Mouse (Mus musculus) liver, adult 2 months (tissue): Measurements from ENCODE around the gene BC035044. TPM values are rescaled to one million over a fixed set of nuclear protein-coding genes. Genes with fewer than 3 reads are reported as not detected.

Experiments used
- DNase-seq: peaks from one replicate; pipeline ENCODE4 v3.0.0-alpha.2; 2011; ENCODE audit warnings: low read depth, low spot score; ENCODE audit errors: extremely low read depth
- H3K27ac ChIP-seq: fragments of 200-500 bp; replicated peaks from 2 replicates; pipeline ENCODE4 v1.5.1; 2012; ENCODE audit warnings: low read depth, mild to moderate bottlenecking, control low read depth, inconsistent platforms, low read length; ENCODE audit not compliant: insufficient read depth
- H3K27me3 ChIP-seq: fragments of 200-500 bp; 2 replicates; pipeline ENCODE4 v1.6.1; 2012; ENCODE audit warnings: mild to moderate bottlenecking, moderate library complexity, low read length, inconsistent platforms; ENCODE audit not compliant: control insufficient read depth, insufficient read depth
- H3K36me3 ChIP-seq: fragments of 200-500 bp; 2 replicates; pipeline ENCODE4 v1.6.1; 2012; ENCODE audit warnings: low read length, inconsistent platforms; ENCODE audit not compliant: control insufficient read depth, insufficient read depth
- H3K4me1 ChIP-seq: fragments of 200-500 bp; 2 replicates; pipeline ENCODE4 v1.6.1; 2011; ENCODE audit warnings: low read length; ENCODE audit not compliant: control insufficient read depth, insufficient read depth
- H3K4me3 ChIP-seq: fragments of 200-500 bp; 2 replicates; pipeline ENCODE4 v1.5.1; 2011; ENCODE audit warnings: low read depth, mild to moderate bottlenecking, control low read depth, low read length, moderate library complexity; ENCODE audit not compliant: insufficient read depth
- H3K79me2 ChIP-seq: fragments of 200-500 bp; 2 replicates; pipeline ENCODE4 v1.6.1; 2012; ENCODE audit warnings: inconsistent platforms, mild to moderate bottlenecking, low read length, moderate library complexity; ENCODE audit not compliant: control insufficient read depth, insufficient read depth
- H3K9ac ChIP-seq: fragments of 200-500 bp; 2 replicates; pipeline ENCODE4 v1.6.1; 2012; ENCODE audit warnings: low read depth, mild to moderate bottlenecking, control low read depth, inconsistent platforms, low read length
- CTCF ChIP-seq: fragments of 200-500 bp; IDR thresholded peaks from 2 replicates; pipeline ENCODE4 v1.5.1; 2011; ENCODE audit warnings: low read depth, low read length, control low read depth
- POLR2A ChIP-seq: fragments of 200-500 bp; IDR thresholded peaks from 2 replicates; pipeline ENCODE4 v1.6.1; 2011; ENCODE audit warnings: low read length, control low read depth; ENCODE audit not compliant: insufficient read depth; ENCODE audit errors: extremely low read depth
- WGBS: fragments of 180-500 bp; shearing (Covaris S2); methylation state at CpG from one replicate; pipeline ENCODE4 v1.1.7; 2018; 5-methylcytosine and 5-hydroxymethylcytosine counted together
- polyA plus RNA-seq: library from polyadenylated mRNA; depleted of rRNA; stranded (reverse); fragments of >200 nt; gene quantifications from 2 replicates; pipeline ENCODE4 v1.2.3, GENCODE M21; 2012
- total RNA-seq: library from RNA; depleted of rRNA; stranded (reverse); fragments of >200 nt; gene quantifications from 2 replicates; pipeline ENCODE4 v1.2.3, GENCODE M21; 2014

Gene BC035044
- total and polyA plus RNA-seq, 2 experiments = 0.15 to 1.1 TPM

- Histone ChIP-seq H3K36me3 (no peaks in the 10 kb centered on the region), H3K4me3 (no peak overlapping the region), H3K9ac (no peak overlapping the region), H3K79me2 (no peaks in the 10 kb centered on the region), H3K27me3 (no peaks in the 10 kb centered on the region), H3K4me1 (peaks cover 10% of the 10 kb centered on the region), H3K27ac (no peak overlapping the region)
- no peak for DNase-seq
- TF ChIP-seq POLR2A (no peak), CTCF (no peak)
- WGBS = 73% methylated on average over 3 of the region's 3 CpGs
These were observed 38.2 kb downstream of the BC035044 start for GRCm38 (mm10) chr6:128852766-128853165.

- no peak for DNase-seq
- H3K27ac ChIP-seq = peak overlapping the region; percentile 81
- no peaks in the 10 kb centered on the region for H3K79me2 ChIP-seq
- H3K9ac ChIP-seq = no peak overlapping the region; the same call in 1 of the 2 replicates
- WGBS = 18% methylated on average over 2 of the region's 2 CpGs
- TF ChIP-seq CTCF = no peak
- TF ChIP-seq POLR2A = no peak
- peaks cover 10% of the 10 kb centered on the region for H3K4me1 ChIP-seq
- no peak overlapping the region for H3K4me3 ChIP-seq
- H3K36me3 ChIP-seq = no peaks in the 10 kb centered on the region
- H3K27me3 ChIP-seq = no peaks in the 10 kb centered on the region
These were observed 39.8 kb downstream of the BC035044 start for GRCm38 (mm10) chr6:128851151-128851550.

- peaks cover 10% of the 10 kb centered on the region for H3K4me1 ChIP-seq
- no peaks in the 10 kb centered on the region for H3K36me3 ChIP-seq
- no peak overlapping the region for H3K4me3 ChIP-seq
- no peak overlapping the region; the same call in 1 of the 2 replicates for H3K9ac ChIP-seq
- no peaks in the 10 kb centered on the region for H3K27me3 ChIP-seq
- peak; percentile 90 for DNase-seq
- no peaks in the 10 kb centered on the region for H3K79me2 ChIP-seq
- peak overlapping the region; percentile 81 for H3K27ac ChIP-seq
- TF ChIP-seq POLR2A (no peak), CTCF (no peak)
- WGBS = 9% methylated on average over 2 of the region's 2 CpGs
These were observed 40.3 kb downstream of the BC035044 start for GRCm38 (mm10) chr6:128850671-128851070.

- H3K79me2 ChIP-seq = no peaks in the 10 kb centered on the region
- H3K36me3 ChIP-seq = no peaks in the 10 kb centered on the region
- no peaks in the 10 kb centered on the region for H3K27me3 ChIP-seq
- H3K4me1 ChIP-seq = peaks cover 6% of the 10 kb centered on the region
- H3K27ac ChIP-seq = no peak overlapping the region
- TF ChIP-seq CTCF (peak; percentile 72), POLR2A (no peak)
- no peak overlapping the region for H3K9ac ChIP-seq
- peak; percentile 62 for DNase-seq
- H3K4me3 ChIP-seq = no peak overlapping the region
- 43% methylated on average over 2 of the region's 2 CpGs for WGBS
These were observed 41.0 kb downstream of the BC035044 start for GRCm38 (mm10) chr6:128849902-128850301.

- WGBS = 95% methylated on average over 4 of the region's 4 CpGs
- no peak overlapping the region for H3K4me3 ChIP-seq
- DNase-seq = no peak
- H3K27ac ChIP-seq = no peak overlapping the region
- H3K27me3 ChIP-seq = no peaks in the 10 kb centered on the region
- H3K79me2 ChIP-seq = no peaks in the 10 kb centered on the region
- no peak overlapping the region for H3K9ac ChIP-seq
- no peak for TF ChIP-seq CTCF
- TF ChIP-seq POLR2A = no peak
- H3K36me3 ChIP-seq = no peaks in the 10 kb centered on the region
- peaks cover 7% of the 10 kb centered on the region for H3K4me1 ChIP-seq
These were observed 43.5 kb downstream of the BC035044 start for GRCm38 (mm10) chr6:128847401-128847800.

GRCm38 (mm10) chr6:128845998-128846542 lies 44.9 kb downstream of the BC035044 start:
- H3K27ac ChIP-seq = no peak overlapping the region
- no peak for DNase-seq
- peaks cover 4% of the 10 kb centered on the region; the same call in 1 of the 2 replicates for H3K4me1 ChIP-seq
- no peaks in the 10 kb centered on the region for H3K79me2 ChIP-seq
- H3K9ac ChIP-seq = no peak overlapping the region
- H3K36me3 ChIP-seq = no peaks in the 10 kb centered on the region
- H3K4me3 ChIP-seq = no peak overlapping the region
- WGBS = 70% methylated on average over 9 of the region's 9 CpGs
- H3K27me3 ChIP-seq = no peaks in the 10 kb centered on the region
- TF ChIP-seq CTCF (no peak), POLR2A (no peak)
